Mouse (Mus musculus) spleen, postnatal 14 days (tissue): Measurements from ENCODE around the gene Tnfsf12.

Experiments
- DNase-seq, 2 experiments: peaks; one replicate each; pipeline ENCODE4 v3.0.0; 2021 to 2022; ENCODE audit warnings: low spot score in 2 of 2

The Tnfsf12 gene

GRCm38 (mm10) chr11:69655264-69656064, 40.2 kb downstream of the Tnfsf12 start, which contains the start of gene Sox15:
Gene Sox15, plus strand, starts transcription at chr11:69655314.
- DNase-seq, result peak in 1 of 2 experiments; percentile 27

GRCm38 (mm10) chr11:69654760-69655159, 40.9 kb downstream of the Tnfsf12 start:
- DNase-seq, result no peak

GRCm38 (mm10) chr11:69653399-69653798, 42.2 kb downstream of the Tnfsf12 start:
- DNase-seq, result no peak

GRCm38 (mm10) chr11:69645860-69646259, 49.8 kb downstream of the Tnfsf12 start:
- no peak for DNase-seq
